Mouse (Mus musculus) spleen, embryonic (tissue): Measurements from ENCODE around the gene Alkbh6.

Experiments used
- CTCF ChIA-PET: fragments of 350-600 bp; sonication (Branson Sonifier 250); formaldehyde crosslinking; loops from one replicate; lab custom pipeline; 2022; lab: Charles Lee

The Alkbh6 gene

DNA sequence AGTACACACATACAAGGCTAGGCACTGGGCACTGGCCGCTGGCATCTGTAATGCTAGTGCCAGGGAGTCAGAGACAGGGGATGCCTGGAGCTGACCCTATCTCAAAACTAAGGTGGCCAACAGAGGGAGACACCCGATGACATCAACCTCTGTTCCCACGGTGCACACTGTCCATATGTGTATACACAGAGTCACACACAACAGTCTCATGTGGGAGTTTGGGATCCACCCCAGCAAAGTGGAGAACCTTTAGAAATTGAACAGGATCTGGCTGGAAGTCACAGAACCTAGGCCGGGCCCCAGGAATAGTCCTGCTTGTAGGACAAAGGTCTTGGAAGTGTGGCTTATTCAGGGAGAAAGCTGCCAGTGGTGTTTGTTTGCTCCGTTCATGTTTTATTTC, 14.2 kb upstream of the Alkbh6 start:
- CTCF ChIA-PET = no interaction called here

DNA sequence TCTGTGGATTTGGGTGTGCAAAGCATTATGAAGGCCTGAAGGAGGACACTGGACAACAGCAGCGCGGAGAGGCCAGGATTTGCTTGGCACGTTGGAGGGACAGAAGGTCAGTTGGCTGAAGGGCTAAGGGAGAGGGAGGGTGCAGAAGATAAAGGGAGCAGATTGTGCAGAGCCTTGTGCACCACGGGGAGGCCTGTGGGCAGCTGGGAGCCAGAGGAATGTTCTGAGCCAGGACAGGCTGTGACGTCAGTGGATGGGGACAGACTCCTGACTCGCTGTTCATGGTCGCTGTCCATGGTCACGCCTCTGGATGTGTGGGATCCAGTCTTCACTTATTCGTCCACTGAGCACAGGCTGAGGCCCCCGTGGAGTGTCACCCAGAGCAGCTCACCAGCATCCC, 13.4 kb upstream of the Alkbh6 start:
- CTCF ChIA-PET = no interaction called here

DNA sequence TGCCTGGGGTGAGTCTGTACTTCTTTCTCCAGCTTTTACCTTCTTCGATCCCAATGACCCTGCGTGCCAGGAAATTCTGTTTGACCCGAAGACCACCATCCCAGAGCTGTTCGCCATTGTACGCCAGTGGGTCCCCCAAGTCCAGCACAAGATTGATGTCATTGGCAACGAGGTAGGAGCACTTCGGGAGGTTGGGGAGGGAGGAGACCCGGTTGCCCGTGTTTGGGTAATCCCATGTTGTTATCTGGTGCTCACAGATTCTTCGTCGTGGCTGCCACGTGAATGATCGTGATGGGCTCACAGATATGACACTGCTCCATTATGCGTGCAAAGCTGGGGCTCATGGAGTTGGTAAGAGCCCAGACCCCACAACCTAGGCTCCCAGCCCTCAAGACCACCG, 11.7 kb upstream of the Alkbh6 start:
- CTCF ChIA-PET = no interaction called here

- CTCF ChIA-PET = no interaction called here
Observed at GRCm38 (mm10) chr7:30297266-30297665, 11.3 kb upstream of the Alkbh6 start.

GRCm38 (mm10) chr7:30300914-30301313, 7.6 kb upstream of the Alkbh6 start:
- CTCF ChIA-PET = interaction anchor here (0.6 to 1.0 kb wide), 3 partner anchors 12 to 132 kb away, joined by 4 to 11 read pairs (median 5); no protein-coding TSS in a partner anchor

DNA sequence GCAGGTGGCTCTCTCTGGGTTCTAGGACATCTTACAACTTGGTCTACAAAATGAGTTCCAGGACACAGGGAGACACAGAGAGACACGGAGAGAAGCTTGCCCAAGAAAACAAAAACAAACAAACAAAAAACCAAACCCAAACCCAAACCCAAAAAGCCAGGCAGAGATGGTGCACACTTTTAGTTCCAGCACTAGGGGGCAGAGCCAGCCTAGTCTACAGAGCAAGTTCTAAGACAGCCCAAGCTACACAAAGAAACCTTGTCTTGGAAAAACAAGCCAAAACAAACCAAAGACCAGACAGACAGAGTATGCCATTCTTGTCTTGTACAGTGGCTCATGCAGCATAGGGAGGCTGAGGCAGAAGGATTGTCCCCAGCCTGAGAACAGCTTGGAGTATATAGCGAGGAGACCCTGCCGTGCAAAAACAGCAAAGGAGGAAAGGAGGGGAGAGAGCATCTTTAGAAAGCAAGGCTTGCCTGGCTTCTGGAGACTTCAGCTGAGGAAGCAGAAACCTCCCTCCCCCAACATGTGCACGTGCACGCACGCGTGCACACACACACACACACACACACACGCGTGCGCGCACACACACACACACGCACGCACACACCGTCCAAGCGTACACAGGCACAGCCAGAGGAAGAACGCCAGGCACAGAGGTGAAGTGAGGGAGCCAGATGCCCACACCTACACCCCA, 2.3 kb upstream of the Alkbh6 start:
- CTCF ChIA-PET = no interaction called here

DNA sequence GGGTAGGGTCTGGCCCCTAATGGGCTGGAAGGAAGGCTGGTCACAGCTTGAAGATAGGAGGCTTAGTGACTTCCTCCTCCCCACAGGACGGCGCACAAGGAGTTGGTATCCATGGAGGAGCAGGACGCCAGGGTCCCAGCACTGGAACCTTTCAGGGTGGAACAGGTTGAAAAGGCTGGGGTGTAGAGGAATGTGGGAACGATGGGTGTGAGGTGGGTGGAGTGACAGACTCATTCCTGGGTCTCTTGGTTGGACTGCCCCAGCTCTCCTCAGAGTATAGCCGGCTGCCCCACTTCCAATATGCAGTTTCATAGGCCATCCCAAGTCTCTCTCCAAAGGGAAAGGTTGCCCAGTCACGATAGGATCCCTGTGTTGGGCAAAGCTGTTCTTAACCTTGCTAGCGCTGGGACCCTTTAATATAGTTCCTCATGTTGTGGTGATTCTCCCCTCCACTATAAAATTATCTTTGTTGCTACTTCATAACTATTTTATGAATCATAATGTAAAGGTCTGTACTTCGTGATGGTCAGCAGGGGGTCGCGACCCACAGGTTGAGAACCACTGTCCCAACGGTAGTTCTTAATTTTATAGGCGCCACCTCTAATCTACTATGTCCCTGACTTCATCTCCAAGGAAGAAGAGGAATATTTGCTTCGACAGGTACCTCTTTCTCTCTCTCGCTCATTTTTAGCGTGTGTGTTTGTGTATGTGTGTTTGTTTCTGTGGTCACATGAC, 1.0 kb downstream of the Alkbh6 start:
- CTCF ChIA-PET = interaction anchor here (1.5 kb wide), 1 partner anchor 13 kb away, joined by 7 read pairs; the partner anchor contains the start of gene E130208F15Rik

- CTCF ChIA-PET = interaction anchor here (1.5 kb wide), 1 partner anchor 12 kb away, joined by 7 read pairs; the partner anchor contains the start of gene E130208F15Rik
Observed at GRCm38 (mm10) chr7:30310136-30310535, 1.6 kb downstream of the Alkbh6 start.

DNA sequence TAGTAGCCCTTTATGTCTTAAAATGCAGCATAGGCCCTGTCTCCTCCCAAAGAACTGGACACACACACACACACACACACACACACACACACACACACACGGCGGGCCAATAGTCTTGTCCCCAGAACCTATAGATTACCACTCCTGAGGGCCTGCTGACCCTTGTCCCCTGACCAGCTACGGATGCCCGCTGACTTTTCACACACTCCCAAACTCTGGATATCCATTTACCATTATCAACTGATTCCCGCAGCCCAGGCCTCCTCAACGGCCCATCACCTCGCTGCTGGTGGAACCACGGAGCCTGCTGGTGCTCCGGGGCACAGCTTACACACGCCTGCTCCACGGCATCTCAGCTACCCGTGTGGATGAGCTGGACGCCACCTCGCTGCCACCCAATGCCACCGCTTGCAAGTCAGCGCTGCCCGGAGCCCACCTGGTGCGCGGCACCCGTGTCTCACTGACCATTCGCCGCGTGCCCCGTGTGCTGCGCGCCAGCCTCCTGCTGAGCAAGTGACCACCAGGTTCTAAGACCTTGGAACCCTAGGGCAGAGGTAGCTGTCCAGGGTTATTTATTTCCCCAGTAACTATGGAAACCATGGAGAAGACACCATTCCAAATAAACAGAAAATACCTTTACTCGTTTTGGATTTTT, 5.3 kb downstream of the Alkbh6 start:
- CTCF ChIA-PET = no interaction called here

GRCm38 (mm10) chr7:30314721-30315155, 6.2 kb downstream of the Alkbh6 start, which contains the start of gene Syne4:
Gene Syne4, plus strand, starts transcription at chr7:30314807.
- CTCF ChIA-PET = no interaction called here

- CTCF ChIA-PET = no interaction called here
Observed at GRCm38 (mm10) chr7:30315559-30316529, 7.3 kb downstream of the Alkbh6 start.

- CTCF ChIA-PET = no interaction called here
Observed at GRCm38 (mm10) chr7:30318142-30318541, 9.6 kb downstream of the Alkbh6 start.

GRCm38 (mm10) chr7:30320946-30321345, 12.4 kb downstream of the Alkbh6 start:
- CTCF ChIA-PET = no interaction called here

DNA sequence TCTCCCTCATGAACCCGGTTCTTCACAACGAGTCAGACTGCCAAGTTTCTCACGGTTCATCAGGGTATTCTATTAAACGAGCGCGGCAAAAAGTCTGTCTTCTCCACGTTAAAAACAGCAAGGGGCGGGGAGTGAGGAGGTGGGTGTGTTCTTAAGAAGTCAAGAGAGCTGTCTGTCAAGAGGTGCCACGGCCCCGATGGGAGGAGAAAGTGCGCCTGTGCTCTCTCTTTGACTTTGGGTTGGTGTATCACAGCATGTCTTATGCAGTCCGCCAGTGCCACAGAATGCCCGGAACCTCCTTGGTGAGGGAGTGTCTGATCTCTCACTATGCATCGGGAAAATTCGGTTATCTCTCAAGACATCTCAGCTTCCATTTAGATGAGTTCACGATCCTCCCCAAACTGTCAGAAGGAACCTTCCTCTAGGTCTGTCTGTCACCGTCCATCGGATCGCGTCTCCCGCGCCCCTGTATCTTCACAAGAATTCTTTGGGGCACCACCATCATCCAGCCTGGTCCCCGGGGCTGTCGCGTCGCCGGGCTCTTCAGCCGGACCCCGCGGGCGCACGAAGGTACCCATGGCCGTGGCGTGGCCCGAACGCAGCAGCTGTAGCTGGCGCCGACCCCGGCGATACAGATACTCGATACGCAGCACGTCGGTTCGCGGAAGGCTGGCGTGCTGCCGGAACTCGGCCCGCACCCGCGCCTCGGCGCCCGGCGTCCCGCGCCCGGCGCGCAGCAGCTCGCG, 13.2 kb downstream of the Alkbh6 start, which contains the start of gene E130208F15Rik:
TSS of gene E130208F15Rik (plus strand) at position 202 of the 746 bp plus-strand sequence.
- CTCF ChIA-PET = interaction anchor here (2.0 kb wide), 1 partner anchor 12 kb away, joined by 7 read pairs; no protein-coding TSS in a partner anchor

DNA sequence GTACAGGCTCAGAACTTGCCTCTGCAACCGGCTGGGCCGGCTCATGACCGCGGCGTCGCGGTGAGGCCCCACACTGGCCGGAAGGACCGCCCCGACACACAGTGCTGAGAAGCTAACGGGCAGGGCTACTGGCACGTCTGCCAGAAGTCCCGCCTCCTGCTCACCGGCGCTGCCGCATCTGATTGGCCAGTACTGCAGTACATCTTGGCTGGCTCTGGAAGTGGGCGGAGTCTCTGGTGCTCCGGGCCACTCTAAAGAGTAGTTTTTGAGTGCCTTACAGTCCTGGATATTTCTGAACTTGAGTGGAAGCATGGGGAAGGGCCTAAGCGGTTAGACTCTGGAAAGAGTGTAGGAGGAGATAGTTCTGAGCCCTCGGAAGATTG, 13.8 kb downstream of the Alkbh6 start:
- CTCF ChIA-PET = interaction anchor here (2.0 kb wide), 1 partner anchor 13 kb away, joined by 7 read pairs; no protein-coding TSS in a partner anchor

GRCm38 (mm10) chr7:30322865-30323264, 14.3 kb downstream of the Alkbh6 start:
- CTCF ChIA-PET = interaction anchor here (2.0 kb wide), 1 partner anchor 13 kb away, joined by 7 read pairs; no protein-coding TSS in a partner anchor

DNA sequence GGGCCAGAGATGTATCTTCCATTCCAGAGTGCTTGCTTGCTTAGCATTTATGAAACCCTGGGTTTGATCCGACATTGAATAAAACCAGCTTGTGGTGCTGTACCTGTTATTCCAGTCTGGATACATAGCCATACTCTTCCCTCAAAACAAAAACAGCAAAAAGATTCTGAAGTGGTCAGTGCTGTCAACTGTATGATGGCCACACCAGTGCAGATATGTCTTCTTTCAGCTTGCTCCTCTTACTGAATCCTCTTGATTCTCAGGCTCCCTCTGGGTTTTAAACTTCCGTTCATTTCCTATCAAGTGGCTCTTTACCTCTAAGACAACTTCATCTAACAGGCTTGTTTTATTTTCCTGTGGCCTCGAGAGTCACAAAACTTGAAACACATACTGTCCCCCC, 15.3 kb downstream of the Alkbh6 start, which contains the start of gene Sdhaf1:
TSS of gene Sdhaf1 (minus strand) at position 101 of the 400 bp plus-strand sequence.
- CTCF ChIA-PET = interaction anchor here (0.6 kb wide), 1 partner anchor 110 kb away, joined by 3 read pairs; no protein-coding TSS in a partner anchor

GRCm38 (mm10) chr7:30324300-30324944, 15.9 kb downstream of the Alkbh6 start:
- CTCF ChIA-PET = interaction anchor here (0.6 kb wide), 1 partner anchor 109 kb away, joined by 3 read pairs; no protein-coding TSS in a partner anchor

DNA sequence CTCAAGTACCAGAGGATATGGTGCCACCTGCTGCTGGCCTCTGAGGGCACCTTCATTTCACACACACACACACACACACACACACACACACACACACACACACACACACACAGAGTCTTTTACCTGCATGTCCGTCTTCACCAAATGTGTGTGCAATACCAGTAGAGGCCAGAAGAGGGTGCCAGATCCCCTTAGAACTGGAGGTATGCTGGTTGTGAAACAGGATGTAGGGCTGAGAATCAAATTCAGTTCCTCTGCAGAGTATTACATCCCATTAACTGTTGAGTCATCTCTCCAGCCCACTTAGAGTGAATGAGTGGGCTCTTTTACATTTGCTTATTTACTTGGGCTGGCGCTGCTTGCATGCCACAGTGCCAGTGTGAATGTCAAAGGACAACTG, 16.8 kb downstream of the Alkbh6 start:
- CTCF ChIA-PET = no interaction called here
